Mouse (Mus musculus) MN1 (cell line): ENCODE data around the gene Ccdc106.
"Not testable (repeated sequence)": the region's sequence is repeated elsewhere in the genome, so short reads cannot be mapped to it uniquely, and the experiment has no call there.

Experiments
- DNase-seq: peaks from one replicate; pipeline ENCODE4 v3.0.0-alpha.2; 2016; ENCODE audit warnings: low spot score

The Ccdc106 gene

GRCm38 (mm10) chr7:5051193-5052192, 31.1 kb downstream of the Ccdc106 start, which contains the start of gene Zfp580:
Zfp580 (plus strand) TSS chr7:5051538.
- peak; percentile 84 for DNase-seq

GRCm38 (mm10) chr7:5052438-5052837, 32.1 kb downstream of the Ccdc106 start:
- no peak for DNase-seq

GRCm38 (mm10) chr7:5052931-5053343, 32.6 kb downstream of the Ccdc106 start:
- DNase-seq, result no peak

GRCm38 (mm10) chr7:5053456-5054179, 33.3 kb downstream of the Ccdc106 start:
- no peak for DNase-seq

GRCm38 (mm10) chr7:5056651-5057263, 36.4 kb downstream of the Ccdc106 start:
- DNase-seq, result no peak

GRCm38 (mm10) chr7:5057381-5057780, 37.0 kb downstream of the Ccdc106 start:
- DNase-seq, result no peak

- DNase-seq, result no peak
Measured at GRCm38 (mm10) chr7:5057804-5058203, 37.5 kb downstream of the Ccdc106 start.

- DNase-seq, result no peak
Measured at GRCm38 (mm10) chr7:5058631-5059030, 38.3 kb downstream of the Ccdc106 start.

GRCm38 (mm10) chr7:5059421-5059820, 39.1 kb downstream of the Ccdc106 start:
- no peak for DNase-seq

GRCm38 (mm10) chr7:5060239-5060731, 39.9 kb downstream of the Ccdc106 start:
- DNase-seq, result peak; percentile 90

- peak; percentile 98 for DNase-seq
Measured at GRCm38 (mm10) chr7:5060944-5061773, 40.8 kb downstream of the Ccdc106 start.

GRCm38 (mm10) chr7:5061774-5062359, 41.5 kb downstream of the Ccdc106 start, which contains the start of gene U2af2:
U2af2 (plus strand) TSS chr7:5062143.
- DNase-seq, result peak; percentile 90

- peak; percentile 83 for DNase-seq
Measured at GRCm38 (mm10) chr7:5062360-5063001, 42.1 kb downstream of the Ccdc106 start.

- no peak for DNase-seq
Measured at GRCm38 (mm10) chr7:5064886-5065285, 44.5 kb downstream of the Ccdc106 start.

GRCm38 (mm10) chr7:5073586-5073985, 53.2 kb downstream of the Ccdc106 start:
- DNase-seq, result no peak

GRCm38 (mm10) chr7:5074984-5075383, 54.6 kb downstream of the Ccdc106 start:
- no peak for DNase-seq

GRCm38 (mm10) chr7:5076931-5077330, 56.6 kb downstream of the Ccdc106 start:
- no peak for DNase-seq

- not testable (repeated sequence) for DNase-seq
Measured at GRCm38 (mm10) chr7:5079365-5080009, 59.1 kb downstream of the Ccdc106 start.

- peak; percentile 95 for DNase-seq
Measured at GRCm38 (mm10) chr7:5080010-5080751, 59.8 kb downstream of the Ccdc106 start, which contains the start of gene Epn1. Epn1 (plus strand) TSS chr7:5080235.
